Mouse (Mus musculus): Measurements from ENCODE around the gene Rhoc. TPM values are rescaled to one million over a fixed set of nuclear protein-coding genes. Genes with fewer than 3 reads are reported as not detected.

Rhoc gene
- polyA plus RNA-seq, 1 experiment from 2014 or later: 40.1 TPM

- no peak overlapping the region for H3K27ac ChIP-seq (ENCODE audit: low read depth, low read length)
- WGBS: 70% methylated on average over 2 of the region's 2 CpGs
- H3K4me2 ChIP-seq (ENCODE audit: low read depth, low read length): no peak overlapping the region
- H3K9me3 ChIP-seq (ENCODE audit: control insufficient read depth, low read length): no peaks in the 10 kb centered on the region
- no peaks in the 10 kb centered on the region for H3K36me3 ChIP-seq (ENCODE audit: control insufficient read depth, insufficient read depth, low read length)
- H3K9ac ChIP-seq (replicated peaks; ENCODE audit: low read depth, low read length): no peak overlapping the region
- no peaks in the 10 kb centered on the region for H3K27me3 ChIP-seq (ENCODE audit: control insufficient read depth, insufficient read depth, low read length)
- H3K4me1 ChIP-seq (ENCODE audit: control insufficient read depth, insufficient read depth, low read length): no peaks in the 10 kb centered on the region
- ATAC-seq (ENCODE audit: low read depth): no peak
- H3K4me3 ChIP-seq (ENCODE audit: low read depth, low read length): no peak overlapping the region
These were observed 21.0 kb upstream of the Rhoc start for GRCm38 (mm10) chr3:104767141-104767540.

GRCm38 (mm10) chr3:104767716-104768115 lies 20.5 kb upstream of the Rhoc start:
- no peak overlapping the region for H3K27ac ChIP-seq (ENCODE audit: low read depth, low read length)
- no peaks in the 10 kb centered on the region for H3K36me3 ChIP-seq (ENCODE audit: control insufficient read depth, insufficient read depth, low read length)
- no peak overlapping the region for H3K4me3 ChIP-seq (ENCODE audit: low read depth, low read length)
- H3K4me1 ChIP-seq (ENCODE audit: control insufficient read depth, insufficient read depth, low read length): no peaks in the 10 kb centered on the region
- no peaks in the 10 kb centered on the region for H3K9me3 ChIP-seq (ENCODE audit: control insufficient read depth, low read length)
- WGBS: 85% methylated on average over 4 of the region's 4 CpGs
- no peaks in the 10 kb centered on the region for H3K27me3 ChIP-seq (ENCODE audit: control insufficient read depth, insufficient read depth, low read length)
- no peak for ATAC-seq (ENCODE audit: low read depth)
- H3K4me2 ChIP-seq (ENCODE audit: low read depth, low read length): no peak overlapping the region
- H3K9ac ChIP-seq (replicated peaks; ENCODE audit: low read depth, low read length): no peak overlapping the region

GRCm38 (mm10) chr3:104769135-104769534 lies 19.0 kb upstream of the Rhoc start:
- Histone ChIP-seq H3K9me3 (ENCODE audit: control insufficient read depth, low read length) (no peaks in the 10 kb centered on the region), H3K4me3 (ENCODE audit: low read depth, low read length) (no peak overlapping the region), H3K27ac (ENCODE audit: low read depth, low read length) (no peak overlapping the region), H3K4me2 (ENCODE audit: low read depth, low read length) (no peak overlapping the region), H3K4me1 (ENCODE audit: control insufficient read depth, insufficient read depth, low read length) (no peaks in the 10 kb centered on the region), H3K36me3 (ENCODE audit: control insufficient read depth, insufficient read depth, low read length) (no peaks in the 10 kb centered on the region), H3K9ac (replicated peaks; ENCODE audit: low read depth, low read length) (no peak overlapping the region), H3K27me3 (ENCODE audit: control insufficient read depth, insufficient read depth, low read length) (no peaks in the 10 kb centered on the region)
- 27% methylated on average over 3 of the region's 3 CpGs for WGBS
- ATAC-seq (ENCODE audit: low read depth): no peak

DNA sequence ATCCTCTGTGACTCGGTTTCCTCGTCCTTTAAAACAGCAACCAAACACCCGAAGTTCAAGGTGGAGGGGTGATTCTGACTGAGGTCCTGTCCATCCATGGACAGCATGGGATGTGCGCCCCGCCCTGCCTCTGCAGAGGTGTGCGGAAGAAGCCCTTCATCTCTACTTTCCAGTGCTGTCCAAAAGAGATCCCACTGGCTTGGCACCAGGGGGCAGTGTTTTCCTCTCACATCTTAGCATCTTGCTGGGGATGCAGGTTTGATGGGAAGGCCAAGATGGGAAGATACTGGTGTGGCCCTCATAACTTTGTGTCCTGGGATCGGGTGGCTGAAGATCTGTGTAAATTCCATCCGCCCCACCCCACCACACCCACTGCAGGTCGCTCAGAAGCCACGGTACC lies 18.1 kb upstream of the Rhoc start:
- Histone ChIP-seq H3K4me2 (ENCODE audit: low read depth, low read length) (no peak overlapping the region), H3K36me3 (ENCODE audit: control insufficient read depth, insufficient read depth, low read length) (no peaks in the 10 kb centered on the region), H3K27me3 (ENCODE audit: control insufficient read depth, insufficient read depth, low read length) (no peaks in the 10 kb centered on the region), H3K9me3 (ENCODE audit: control insufficient read depth, low read length) (no peaks in the 10 kb centered on the region), H3K4me1 (ENCODE audit: control insufficient read depth, insufficient read depth, low read length) (no peaks in the 10 kb centered on the region), H3K27ac (ENCODE audit: low read depth, low read length) (no peak overlapping the region), H3K4me3 (ENCODE audit: low read depth, low read length) (no peak overlapping the region), H3K9ac (replicated peaks; ENCODE audit: low read depth, low read length) (no peak overlapping the region)
- ATAC-seq (ENCODE audit: low read depth): no peak
- 66% methylated on average over 10 of the region's 10 CpGs for WGBS

GRCm38 (mm10) chr3:104770918-104771317 lies 17.3 kb upstream of the Rhoc start:
- H3K4me1 ChIP-seq (ENCODE audit: control insufficient read depth, insufficient read depth, low read length): no peaks in the 10 kb centered on the region
- no peak overlapping the region for H3K9ac ChIP-seq (replicated peaks; ENCODE audit: low read depth, low read length)
- no peak for ATAC-seq (ENCODE audit: low read depth)
- no peaks in the 10 kb centered on the region for H3K27me3 ChIP-seq (ENCODE audit: control insufficient read depth, insufficient read depth, low read length)
- H3K4me2 ChIP-seq (ENCODE audit: low read depth, low read length): no peak overlapping the region
- H3K27ac ChIP-seq (ENCODE audit: low read depth, low read length): no peak overlapping the region
- 61% methylated on average over 3 of the region's 3 CpGs for WGBS
- no peaks in the 10 kb centered on the region for H3K9me3 ChIP-seq (ENCODE audit: control insufficient read depth, low read length)
- no peak overlapping the region for H3K4me3 ChIP-seq (ENCODE audit: low read depth, low read length)
- H3K36me3 ChIP-seq (ENCODE audit: control insufficient read depth, insufficient read depth, low read length): no peaks in the 10 kb centered on the region

DNA sequence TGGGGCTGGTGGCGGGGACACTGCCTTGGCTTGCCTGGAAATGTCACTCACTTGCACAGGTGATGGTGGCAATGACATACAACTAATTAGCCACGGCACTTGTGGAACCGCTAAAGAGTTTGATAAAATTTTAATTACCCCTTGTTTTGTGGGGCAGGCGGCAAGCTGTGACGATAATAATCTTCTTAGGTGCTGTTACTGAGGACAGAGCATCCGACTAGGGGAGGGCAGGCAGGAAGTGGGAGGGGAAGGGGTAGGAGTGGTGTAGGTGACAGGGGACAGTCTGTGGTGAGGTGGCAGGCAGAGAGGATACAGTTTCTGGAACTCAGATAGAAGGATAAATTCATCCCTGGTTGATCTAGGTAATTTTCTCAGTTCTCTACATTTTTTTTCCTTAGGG lies 16.7 kb upstream of the Rhoc start:
- H3K27me3 ChIP-seq (ENCODE audit: control insufficient read depth, insufficient read depth, low read length): peaks cover 4% of the 10 kb centered on the region; the same call in 1 of the 2 replicates
- no peak overlapping the region for H3K27ac ChIP-seq (ENCODE audit: low read depth, low read length)
- H3K4me3 ChIP-seq (ENCODE audit: low read depth, low read length): no peak overlapping the region
- ATAC-seq (ENCODE audit: low read depth): no peak
- H3K4me1 ChIP-seq (ENCODE audit: control insufficient read depth, insufficient read depth, low read length): no peaks in the 10 kb centered on the region
- no peak overlapping the region for H3K4me2 ChIP-seq (ENCODE audit: low read depth, low read length)
- H3K36me3 ChIP-seq (ENCODE audit: control insufficient read depth, insufficient read depth, low read length): no peaks in the 10 kb centered on the region
- H3K9me3 ChIP-seq (ENCODE audit: control insufficient read depth, low read length): no peaks in the 10 kb centered on the region
- H3K9ac ChIP-seq (replicated peaks; ENCODE audit: low read depth, low read length): no peak overlapping the region
- 61% methylated on average over 6 of the region's 6 CpGs for WGBS

GRCm38 (mm10) chr3:104773301-104773700 lies 14.9 kb upstream of the Rhoc start:
- Histone ChIP-seq H3K4me2 (ENCODE audit: low read depth, low read length) (no peak overlapping the region), H3K9me3 (ENCODE audit: control insufficient read depth, low read length) (no peaks in the 10 kb centered on the region), H3K36me3 (ENCODE audit: control insufficient read depth, insufficient read depth, low read length) (no peaks in the 10 kb centered on the region), H3K9ac (replicated peaks; ENCODE audit: low read depth, low read length) (no peak overlapping the region), H3K4me3 (ENCODE audit: low read depth, low read length) (no peak overlapping the region), H3K27me3 (ENCODE audit: control insufficient read depth, insufficient read depth, low read length) (peaks cover 13% of the 10 kb centered on the region), H3K4me1 (ENCODE audit: control insufficient read depth, insufficient read depth, low read length) (no peaks in the 10 kb centered on the region), H3K27ac (ENCODE audit: low read depth, low read length) (no peak overlapping the region)
- 78% methylated on average over 7 of the region's 7 CpGs for WGBS
- no peak for ATAC-seq (ENCODE audit: low read depth)

GRCm38 (mm10) chr3:104777342-104777741 lies 10.8 kb upstream of the Rhoc start:
- Histone ChIP-seq H3K4me3 (ENCODE audit: low read depth, low read length) (peak overlapping the region; percentile 24; the same call in 1 of the 2 replicates), H3K4me2 (ENCODE audit: low read depth, low read length) (peak overlapping the region; percentile 55), H3K27ac (ENCODE audit: low read depth, low read length) (no peak overlapping the region), H3K9ac (replicated peaks; ENCODE audit: low read depth, low read length) (peak overlapping the region; percentile 21; the same call in 1 of the 2 replicates), H3K27me3 (ENCODE audit: control insufficient read depth, insufficient read depth, low read length) (peaks cover 38% of the 10 kb centered on the region), H3K9me3 (ENCODE audit: control insufficient read depth, low read length) (no peaks in the 10 kb centered on the region), H3K36me3 (ENCODE audit: control insufficient read depth, insufficient read depth, low read length) (no peaks in the 10 kb centered on the region), H3K4me1 (ENCODE audit: control insufficient read depth, insufficient read depth, low read length) (peaks cover 14% of the 10 kb centered on the region; the same call in 1 of the 2 replicates)
- ATAC-seq (ENCODE audit: low read depth): peak; percentile 19; the same call in 1 of the 2 replicates
- WGBS: 1% methylated on average over 20 of the region's 20 CpGs

- Histone ChIP-seq H3K27ac (ENCODE audit: low read depth, low read length) (no peak overlapping the region), H3K9ac (replicated peaks; ENCODE audit: low read depth, low read length) (no peak overlapping the region), H3K4me2 (ENCODE audit: low read depth, low read length) (no peak overlapping the region), H3K9me3 (ENCODE audit: control insufficient read depth, low read length) (no peaks in the 10 kb centered on the region), H3K27me3 (ENCODE audit: control insufficient read depth, insufficient read depth, low read length) (peaks cover 50% of the 10 kb centered on the region), H3K4me1 (ENCODE audit: control insufficient read depth, insufficient read depth, low read length) (peaks cover 14% of the 10 kb centered on the region; the same call in 1 of the 2 replicates), H3K4me3 (ENCODE audit: low read depth, low read length) (no peak overlapping the region), H3K36me3 (ENCODE audit: control insufficient read depth, insufficient read depth, low read length) (no peaks in the 10 kb centered on the region)
- ATAC-seq (ENCODE audit: low read depth): no peak
- WGBS: 2% methylated on average over 7 of the region's 7 CpGs
These were observed 8.2 kb upstream of the Rhoc start for GRCm38 (mm10) chr3:104779949-104780348.

Measured in neural tube, embryonic 14.5 days (tissue).